Mouse (Mus musculus) layer of hippocampus, postnatal 25 days (tissue): ENCODE data around the gene Morf4l1. TPM values are rescaled to one million over a fixed set of nuclear protein-coding genes. Genes with fewer than 3 reads are reported as not detected.
"Not testable (repeated sequence)": the region's sequence is repeated elsewhere in the genome, so short reads cannot be mapped to it uniquely, and the experiment has no call there.

Source experiments
- DNase-seq, 2 experiments: peaks; one replicate each; pipeline ENCODE4 v3.0.0; 2022; ENCODE audit warnings: mixed read lengths in 2 of 2, low spot score in 1 of 2; ENCODE audit errors: extremely low spot score in 1 of 2
- total RNA-seq, 2 experiments: library from RNA; stranded (reverse); gene quantifications; 2 replicates each; pipeline ENCODE4 v1.2.3; 2021

Morf4l1 gene
- total RNA-seq, 2 experiments from 2014 or later = 401 to 432 TPM

GRCm38 (mm10) chr9:90117234-90117633 lies 2.7 kb upstream of the Morf4l1 start:
- DNase-seq = no peak

- DNase-seq = no peak
These were observed 730 bp upstream of the Morf4l1 start for GRCm38 (mm10) chr9:90115308-90115700.

GRCm38 (mm10) chr9:90113651-90114566 lies 665 bp downstream of the Morf4l1 start:
- DNase-seq = peak; percentile 80 to 84

GRCm38 (mm10) chr9:90113151-90113550 lies 1.4 kb downstream of the Morf4l1 start:
- DNase-seq = no peak

- no peak for DNase-seq
These were observed 5.2 kb downstream of the Morf4l1 start for GRCm38 (mm10) chr9:90109386-90109785.

GRCm38 (mm10) chr9:90108272-90108671 lies 6.3 kb downstream of the Morf4l1 start:
- no peak for DNase-seq

- no peak for DNase-seq
These were observed 7.7 kb downstream of the Morf4l1 start for GRCm38 (mm10) chr9:90106915-90107314.

- DNase-seq = no peak
These were observed 9.1 kb downstream of the Morf4l1 start for GRCm38 (mm10) chr9:90105462-90105861.

GRCm38 (mm10) chr9:90100760-90101159 lies 13.8 kb downstream of the Morf4l1 start:
- DNase-seq = no peak

GRCm38 (mm10) chr9:90098934-90099333 lies 15.6 kb downstream of the Morf4l1 start:
- DNase-seq = no peak

- no peak for DNase-seq
These were observed 25.1 kb downstream of the Morf4l1 start for GRCm38 (mm10) chr9:90089339-90090104.

- DNase-seq = no peak
These were observed 26.6 kb downstream of the Morf4l1 start for GRCm38 (mm10) chr9:90087906-90088485.

- DNase-seq = no peak
These were observed 29.7 kb downstream of the Morf4l1 start for GRCm38 (mm10) chr9:90084766-90085468.

GRCm38 (mm10) chr9:90084152-90084551 lies 30.4 kb downstream of the Morf4l1 start:
- no peak for DNase-seq

- DNase-seq = no peak
These were observed 31.6 kb downstream of the Morf4l1 start for GRCm38 (mm10) chr9:90082992-90083391.

GRCm38 (mm10) chr9:90081961-90082360 lies 32.6 kb downstream of the Morf4l1 start:
- DNase-seq = not testable (repeated sequence)

- peak; percentile 28 to 70 for DNase-seq
These were observed 37.6 kb downstream of the Morf4l1 start for GRCm38 (mm10) chr9:90076849-90077461.

- DNase-seq = no peak
These were observed 38.4 kb downstream of the Morf4l1 start for GRCm38 (mm10) chr9:90076131-90076530.

- DNase-seq = no peak
These were observed 39.2 kb downstream of the Morf4l1 start for GRCm38 (mm10) chr9:90075336-90075735.

- no peak for DNase-seq
These were observed 44.4 kb downstream of the Morf4l1 start for GRCm38 (mm10) chr9:90070174-90070573.
